Mouse (Mus musculus) naive thymus-derived CD4-positive, alpha-beta T cell, adult 2 months (primary cell): ENCODE data around the gene Trio.

Experiments used
- DNase-seq: peaks from one replicate; pipeline ENCODE4 v3.0.0-alpha.2; 2011; ENCODE audit warnings: low read depth

The Trio gene

GRCm38 (mm10) chr15:27944898-27945297 is 80.8 kb downstream of the Trio start:
- no peak for DNase-seq

GRCm38 (mm10) chr15:27943486-27944195 is 82.0 kb downstream of the Trio start:
- no peak for DNase-seq

- DNase-seq, result no peak
Observed at GRCm38 (mm10) chr15:27942148-27942847, 83.3 kb downstream of the Trio start.

- no peak for DNase-seq
Observed at GRCm38 (mm10) chr15:27941441-27941840, 84.2 kb downstream of the Trio start.

- no peak for DNase-seq
Observed at GRCm38 (mm10) chr15:27941020-27941419, 84.6 kb downstream of the Trio start.

- DNase-seq, result no peak
Observed at GRCm38 (mm10) chr15:27940032-27940431, 85.6 kb downstream of the Trio start.

GRCm38 (mm10) chr15:27938886-27939285 is 86.8 kb downstream of the Trio start:
- DNase-seq, result no peak

- no peak for DNase-seq
Observed at GRCm38 (mm10) chr15:27937861-27938833, 87.5 kb downstream of the Trio start.

GRCm38 (mm10) chr15:27937003-27937860 is 88.4 kb downstream of the Trio start:
- peak; percentile 45 for DNase-seq

GRCm38 (mm10) chr15:27935772-27936746 is 89.6 kb downstream of the Trio start:
- DNase-seq, result no peak

- DNase-seq, result no peak
Observed at GRCm38 (mm10) chr15:27933270-27933669, 92.4 kb downstream of the Trio start.

- DNase-seq, result no peak
Observed at GRCm38 (mm10) chr15:27931891-27932290, 93.8 kb downstream of the Trio start.

GRCm38 (mm10) chr15:27931459-27931858 is 94.2 kb downstream of the Trio start:
- no peak for DNase-seq

GRCm38 (mm10) chr15:27927614-27928013 is 98.0 kb downstream of the Trio start:
- no peak for DNase-seq

- peak; percentile 90 for DNase-seq
Observed at GRCm38 (mm10) chr15:27926941-27927340, 98.7 kb downstream of the Trio start.

GRCm38 (mm10) chr15:27926450-27926849 is 99.2 kb downstream of the Trio start:
- peak; percentile 84 for DNase-seq

GRCm38 (mm10) chr15:27925865-27926264 is 99.8 kb downstream of the Trio start:
- DNase-seq, result peak; percentile 86

GRCm38 (mm10) chr15:27925004-27925635 is 100.5 kb downstream of the Trio start:
- no peak for DNase-seq

- DNase-seq, result no peak
Observed at GRCm38 (mm10) chr15:27923987-27924341, 101.7 kb downstream of the Trio start.
